Mouse (Mus musculus): ENCODE results near the gene Snx30. TPM values are rescaled to one million over a fixed set of nuclear protein-coding genes. Genes with fewer than 3 reads are reported as not detected.

Snx30 gene
- total and polyA plus RNA-seq, 2 experiments from 2014 or later = 21.7 to 39.6 TPM

DNA sequence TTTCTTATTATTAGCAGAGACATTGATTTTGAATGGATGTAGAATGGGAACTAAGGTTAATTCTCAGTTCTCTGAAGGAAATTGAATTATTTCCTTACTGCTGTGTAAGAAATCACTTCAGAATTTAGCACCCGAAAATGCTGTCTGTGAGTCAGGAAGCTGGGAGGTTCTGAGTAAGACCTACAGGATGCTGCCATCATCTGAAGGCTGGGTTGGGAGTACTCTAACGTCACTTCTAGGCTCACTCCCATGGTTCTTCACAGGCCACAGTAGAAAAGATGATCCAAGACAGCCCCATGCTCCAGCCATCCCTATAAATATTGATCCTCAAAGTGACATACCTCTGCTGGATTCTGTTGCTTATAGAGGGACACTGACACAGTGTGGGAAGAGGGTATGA is 1.9 kb downstream of the Snx30 start:
- peak overlapping the region; percentile 97 for H3K4me3 ChIP-seq (ENCODE audit: low read depth, low read length)
- TF ChIP-seq CTCF (IDR thresholded peaks at IDR 0.05) = no peak
- no peak overlapping the region; the same call in 1 of the 2 replicates for H3K9ac ChIP-seq (replicated peaks; ENCODE audit: low read length, poor library complexity, severe bottlenecking)
- H3K9me3 ChIP-seq (ENCODE audit: low read length) = no peaks in the 10 kb centered on the region
- H3K36me3 ChIP-seq (ENCODE audit: insufficient read depth, low read length) = no peaks in the 10 kb centered on the region
- DNase-seq (ENCODE audit: low spot score) (no peak), ATAC-seq (ENCODE audit: low FRiP score) (no peak)
- no peak overlapping the region for H3K27ac ChIP-seq (ENCODE audit: low read depth, low read length)
- peak overlapping the region; percentile 87 for H3K4me2 ChIP-seq (ENCODE audit: low read depth, low read length, poor library complexity, severe bottlenecking)
- peaks cover 3% of the 10 kb centered on the region; the same call in 1 of the 2 replicates for H3K4me1 ChIP-seq (ENCODE audit: insufficient read depth, low read length)
- WGBS = 56% methylated on average over 2 of the region's 2 CpGs
- no peaks in the 10 kb centered on the region for H3K27me3 ChIP-seq (ENCODE audit: insufficient read depth, low read length)

DNA sequence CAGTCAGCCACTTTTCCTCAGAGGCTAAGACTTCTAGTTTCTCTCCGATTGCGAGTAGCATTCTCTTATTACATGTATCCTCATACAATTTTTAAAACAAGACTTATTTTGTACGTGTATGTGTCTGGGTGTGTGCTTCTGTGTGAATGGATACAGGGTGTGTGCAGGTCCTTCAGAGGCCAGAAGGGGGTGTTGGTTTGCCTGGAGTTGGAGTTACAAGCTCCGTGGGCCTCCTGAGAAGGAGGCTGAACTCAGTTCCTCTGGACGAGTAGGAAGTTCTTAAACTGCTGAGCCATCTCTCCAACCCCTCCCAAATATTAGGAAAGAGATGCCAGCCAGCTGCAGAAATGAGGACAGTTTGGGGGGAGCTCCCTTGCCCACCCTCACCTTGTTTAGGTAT is 2.8 kb downstream of the Snx30 start:
- Histone ChIP-seq H3K27me3 (ENCODE audit: insufficient read depth, low read length) (no peaks in the 10 kb centered on the region), H3K4me3 (ENCODE audit: low read depth, low read length) (no peak overlapping the region), H3K36me3 (ENCODE audit: insufficient read depth, low read length) (no peaks in the 10 kb centered on the region), H3K4me2 (ENCODE audit: low read depth, low read length, poor library complexity, severe bottlenecking) (no peak overlapping the region), H3K9ac (replicated peaks; ENCODE audit: low read length, poor library complexity, severe bottlenecking) (no peak overlapping the region), H3K4me1 (ENCODE audit: insufficient read depth, low read length) (peaks cover 3% of the 10 kb centered on the region; the same call in 1 of the 2 replicates), H3K27ac (ENCODE audit: low read depth, low read length) (no peak overlapping the region), H3K9me3 (ENCODE audit: low read length) (no peaks in the 10 kb centered on the region)
- DNase-seq (ENCODE audit: low spot score) = no peak
- peak; percentile 35 for TF ChIP-seq CTCF (IDR thresholded peaks at IDR 0.05)
- ATAC-seq (ENCODE audit: low FRiP score) = no peak
- 72% methylated on average over 5 of the region's 5 CpGs for WGBS

DNA sequence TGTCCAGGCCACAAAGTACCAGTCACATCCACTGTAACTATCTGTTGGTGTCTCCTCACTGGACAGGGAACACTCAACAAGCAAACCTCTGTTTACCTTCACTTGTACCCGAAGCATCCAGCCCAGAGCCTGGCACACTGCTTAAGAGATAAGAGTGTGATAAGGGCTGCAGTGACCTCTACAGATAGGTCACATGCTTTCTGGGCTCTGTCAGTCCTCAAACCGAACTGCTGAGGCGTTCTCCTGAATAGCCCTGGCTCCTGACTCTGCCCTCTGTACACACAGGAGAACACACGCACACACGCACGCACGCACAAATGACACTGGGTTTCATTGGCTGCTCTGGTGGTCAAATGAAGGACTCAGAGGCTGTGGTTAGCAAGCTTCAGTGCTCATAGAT is 8.5 kb downstream of the Snx30 start:
- Histone ChIP-seq H3K36me3 (ENCODE audit: insufficient read depth, low read length) (no peaks in the 10 kb centered on the region), H3K27ac (ENCODE audit: low read depth, low read length) (no peak overlapping the region), H3K4me1 (ENCODE audit: insufficient read depth, low read length) (no peaks in the 10 kb centered on the region), H3K9me3 (ENCODE audit: low read length) (no peaks in the 10 kb centered on the region), H3K4me3 (ENCODE audit: low read depth, low read length) (no peak overlapping the region), H3K27me3 (ENCODE audit: insufficient read depth, low read length) (no peaks in the 10 kb centered on the region), H3K9ac (replicated peaks; ENCODE audit: low read length, poor library complexity, severe bottlenecking) (no peak overlapping the region), H3K4me2 (ENCODE audit: low read depth, low read length, poor library complexity, severe bottlenecking) (no peak overlapping the region)
- no peak for ATAC-seq (ENCODE audit: low FRiP score)
- no peak for DNase-seq (ENCODE audit: low spot score)
- WGBS = 84% methylated on average over 7 of the region's 7 CpGs
- no peak for TF ChIP-seq CTCF (IDR thresholded peaks at IDR 0.05)

DNA sequence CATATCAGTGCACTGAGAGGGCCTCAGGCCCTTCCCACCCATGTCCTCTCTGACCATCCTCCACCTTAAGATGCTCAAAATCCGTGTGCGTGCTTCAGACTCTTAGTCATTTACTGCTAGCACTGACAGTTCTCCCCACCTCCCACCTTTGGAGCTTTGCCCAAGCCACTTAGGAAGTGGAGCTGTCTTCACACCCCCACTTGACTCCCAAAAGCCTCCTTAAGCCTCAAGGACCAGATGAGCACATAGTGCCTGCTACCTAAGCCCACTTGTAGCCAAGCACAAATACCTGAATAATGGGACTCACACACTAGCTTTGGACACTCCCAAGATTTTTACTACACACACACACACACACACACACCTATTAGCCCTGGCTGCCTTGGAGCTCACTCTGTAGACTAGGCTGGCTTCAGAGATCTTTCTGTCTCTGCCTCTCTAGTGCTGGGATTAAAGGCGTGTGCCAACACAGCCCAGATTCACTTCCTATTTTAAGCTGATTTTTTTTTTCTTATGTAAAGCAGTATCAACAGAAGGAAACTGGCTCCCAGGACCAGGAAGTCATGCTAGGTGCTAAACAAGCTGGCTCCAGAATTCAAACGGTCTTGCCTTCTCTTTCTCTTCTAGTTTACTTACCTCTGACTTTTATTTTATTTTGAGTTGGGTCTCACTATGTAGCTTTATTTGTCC is 9.6 kb downstream of the Snx30 start:
- H3K4me2 ChIP-seq (ENCODE audit: low read depth, low read length, poor library complexity, severe bottlenecking) = no peak overlapping the region
- H3K4me3 ChIP-seq (ENCODE audit: low read depth, low read length) = no peak overlapping the region
- H3K27me3 ChIP-seq (ENCODE audit: insufficient read depth, low read length) = no peaks in the 10 kb centered on the region
- 88% methylated on average over 4 of the region's 4 CpGs for WGBS
- no peak for ATAC-seq (ENCODE audit: low FRiP score)
- H3K9me3 ChIP-seq (ENCODE audit: low read length) = no peaks in the 10 kb centered on the region
- DNase-seq (ENCODE audit: low spot score) = no peak
- H3K27ac ChIP-seq (ENCODE audit: low read depth, low read length) = no peak overlapping the region
- H3K36me3 ChIP-seq (ENCODE audit: insufficient read depth, low read length) = no peaks in the 10 kb centered on the region
- no peaks in the 10 kb centered on the region for H3K4me1 ChIP-seq (ENCODE audit: insufficient read depth, low read length)
- no peak overlapping the region for H3K9ac ChIP-seq (replicated peaks; ENCODE audit: low read length, poor library complexity, severe bottlenecking)
- no peak for TF ChIP-seq CTCF (IDR thresholded peaks at IDR 0.05)

DNA sequence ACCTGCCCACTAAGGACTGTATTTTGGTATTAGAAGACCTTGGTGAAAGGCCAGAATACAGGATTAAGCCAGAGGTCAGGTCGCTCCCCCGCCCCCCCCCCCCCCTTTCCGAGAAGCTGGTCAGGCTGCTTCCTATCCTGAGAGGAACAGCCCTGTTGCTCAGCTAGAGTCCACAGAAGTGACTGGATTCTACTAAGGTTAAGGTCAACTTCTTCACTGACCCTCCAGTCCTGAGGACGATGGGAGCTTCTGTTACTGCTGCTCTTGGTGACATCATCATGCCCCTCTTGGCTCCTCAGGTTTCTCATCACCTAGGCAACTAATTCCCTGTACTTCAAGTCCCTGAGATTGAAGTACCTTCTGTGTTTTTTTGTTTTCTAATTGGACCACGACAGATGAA is 10.4 kb downstream of the Snx30 start:
- Histone ChIP-seq H3K36me3 (ENCODE audit: insufficient read depth, low read length) (no peaks in the 10 kb centered on the region), H3K9ac (replicated peaks; ENCODE audit: low read length, poor library complexity, severe bottlenecking) (no peak overlapping the region), H3K4me3 (ENCODE audit: low read depth, low read length) (no peak overlapping the region), H3K27ac (ENCODE audit: low read depth, low read length) (no peak overlapping the region), H3K27me3 (ENCODE audit: insufficient read depth, low read length) (no peaks in the 10 kb centered on the region), H3K4me1 (ENCODE audit: insufficient read depth, low read length) (no peaks in the 10 kb centered on the region), H3K4me2 (ENCODE audit: low read depth, low read length, poor library complexity, severe bottlenecking) (no peak overlapping the region), H3K9me3 (ENCODE audit: low read length) (no peaks in the 10 kb centered on the region)
- ATAC-seq (ENCODE audit: low FRiP score) = no peak
- 31% methylated on average over 5 of the region's 5 CpGs for WGBS
- TF ChIP-seq CTCF (IDR thresholded peaks at IDR 0.05) = no peak
- no peak for DNase-seq (ENCODE audit: low spot score)

GRCm38 (mm10) chr4:59816477-59816876 is 10.8 kb downstream of the Snx30 start:
- Histone ChIP-seq H3K36me3 (ENCODE audit: insufficient read depth, low read length) (no peaks in the 10 kb centered on the region), H3K27ac (ENCODE audit: low read depth, low read length) (no peak overlapping the region), H3K9ac (replicated peaks; ENCODE audit: low read length, poor library complexity, severe bottlenecking) (no peak overlapping the region), H3K4me2 (ENCODE audit: low read depth, low read length, poor library complexity, severe bottlenecking) (no peak overlapping the region), H3K4me3 (ENCODE audit: low read depth, low read length) (no peak overlapping the region), H3K9me3 (ENCODE audit: low read length) (no peaks in the 10 kb centered on the region), H3K27me3 (ENCODE audit: insufficient read depth, low read length) (no peaks in the 10 kb centered on the region), H3K4me1 (ENCODE audit: insufficient read depth, low read length) (no peaks in the 10 kb centered on the region)
- WGBS = 70% methylated on average over 9 of the region's 9 CpGs
- TF ChIP-seq CTCF (IDR thresholded peaks at IDR 0.05) = no peak
- DNase-seq (ENCODE audit: low spot score) (no peak), ATAC-seq (ENCODE audit: low FRiP score) (no peak)

All from midbrain, postnatal 0 days (tissue).